In genomic region chr15:91788338-91788737, GRCm38 (mm10) we compare ENCODE assay signal across 29 mouse cellular contexts. TPM values are rescaled to one million over a fixed set of nuclear protein-coding genes. Genes with fewer than 3 reads are reported as not detected.
A peak's percentile ranks its signal among the peaks of the same experiment; 100 is the strongest.
DNase-seq lines count a peak whose midpoint lies in the region; ATAC-seq and TF ChIP-seq lines count a peak whose summit lies in the region.
"Had no signal": no experiment of that assay in that cellular context is flagged by ENCODE, and none has a peak within 500 bp of the region (broad histone marks: within the 10 kb centered on the region; RNA-seq: fewer than 3 reads in every experiment).

No protein-coding gene starts in this region.

- H3K4me2 ChIP-seq in limb, embryonic 11.5 days (ENCODE audit: low read depth, severe bottlenecking): no peak overlapping the region
- H3K4me2 ChIP-seq in limb, embryonic 14.5 days (replicated peaks; ENCODE audit: low read depth, low read length, severe bottlenecking): peak overlapping the region; percentile 24; the same call in 1 of the 2 replicates
- H3K4me2 ChIP-seq in kidney, embryonic 16.5 days (replicated peaks; ENCODE audit: low read depth, low read length): no peak overlapping the region
- H3K4me2 ChIP-seq: embryonic facial prominence, embryonic 12.5 days; embryonic facial prominence, embryonic 15.5 days; heart, embryonic 13.5 days; hindbrain, embryonic 12.5 days; hindbrain, embryonic 15.5 days had no signal

- peak; percentile 14 for DNase-seq in embryo, embryonic 11 days
- no peak for DNase-seq in embryo, embryonic 9.5 days (ENCODE audit: extremely low spot score)
- peak; percentile 51 for DNase-seq in limb, embryonic 11.5 days (ENCODE audit: low spot score)
- DNase-seq in limb, embryonic 14.5 days (ENCODE audit: low spot score): peak; percentile 10
- no peak for DNase-seq in kidney, adult 2 months
- DNase-seq: adrenal gland, adult 8-10 months; adrenal gland, postnatal 25 days; cerebellum, adult 11-12 months; cerebellum, adult 8-10 months; cerebellum, postnatal 10 days; cerebellum, postnatal 36 days; forebrain, postnatal 0 days; gastrocnemius, postnatal 10 days; gastrocnemius, postnatal 36 days; heart, adult 2 months; heart, postnatal 14 days had no signal

- no peaks in the 10 kb centered on the region for H3K4me1 ChIP-seq in limb, embryonic 11.5 days (ENCODE audit: control insufficient read depth, insufficient read depth, low read length)
- peaks cover 3% of the 10 kb centered on the region; the same call in 1 of the 2 replicates for H3K4me1 ChIP-seq in limb, embryonic 14.5 days (ENCODE audit: control insufficient read depth, insufficient read depth, low read length)
- H3K4me1 ChIP-seq in kidney, embryonic 16.5 days (ENCODE audit: insufficient read depth, low read length): no peaks in the 10 kb centered on the region
- no peaks in the 10 kb centered on the region for H3K4me1 ChIP-seq in kidney, adult 2 months (ENCODE audit: control insufficient read depth, insufficient read depth, low read length)
- H3K4me1 ChIP-seq: embryonic facial prominence, embryonic 12.5 days; embryonic facial prominence, embryonic 15.5 days; heart, embryonic 10.5 days; hindbrain, embryonic 12.5 days; hindbrain, embryonic 15.5 days had no signal

- WGBS in limb, embryonic 11.5 days: 20% methylated on average over 11 of the region's 11 CpGs
- WGBS in limb, embryonic 14.5 days: 25% methylated on average over 10 of the region's 11 CpGs
- WGBS in kidney, embryonic 16.5 days: 87% methylated on average over 11 of the region's 11 CpGs
- 94% methylated on average over 11 of the region's 11 CpGs for WGBS in kidney, adult 2 months

- no peak overlapping the region for H3K9ac ChIP-seq in limb, embryonic 11.5 days (ENCODE audit: low read length)
- no peak overlapping the region for H3K9ac ChIP-seq in limb, embryonic 14.5 days (ENCODE audit: low read depth, low read length, severe bottlenecking)
- no peak overlapping the region for H3K9ac ChIP-seq in kidney, embryonic 16.5 days (replicated peaks; ENCODE audit: low read length)
- H3K9ac ChIP-seq: embryonic facial prominence, embryonic 12.5 days; embryonic facial prominence, embryonic 15.5 days; forebrain, postnatal 0 days; heart, embryonic 13.5 days; hindbrain, embryonic 12.5 days; hindbrain, embryonic 15.5 days had no signal

- peak; percentile 68; the same call in 1 of the 2 replicates for ATAC-seq in limb, embryonic 11.5 days (ENCODE audit: insufficient number of reproducible peaks, low FRiP score, low TSS enrichment, low read depth)
- no peak for ATAC-seq in limb, embryonic 14.5 days (ENCODE audit: low FRiP score, low read depth)
- ATAC-seq in kidney, embryonic 16.5 days (ENCODE audit: low FRiP score, low TSS enrichment): no peak
- ATAC-seq: activated CD4-positive, CD25-positive, alpha-beta regulatory T cell, adult 4 months; forebrain, embryonic 14.5 days; forebrain, postnatal 0 days had no signal

- H3K27ac ChIP-seq in limb, embryonic 11.5 days (replicated peaks; ENCODE audit: low read depth, low read length): no peak overlapping the region
- H3K27ac ChIP-seq in limb, embryonic 14.5 days (replicated peaks; ENCODE audit: low read depth, low read length): no peak overlapping the region
- H3K27ac ChIP-seq in kidney, embryonic 16.5 days (ENCODE audit: low read length): no peak overlapping the region
- H3K27ac ChIP-seq in kidney, adult 2 months (ENCODE audit: insufficient read depth, low read depth, low read length): no peak overlapping the region
- H3K27ac ChIP-seq: embryonic facial prominence, embryonic 12.5 days; embryonic facial prominence, embryonic 15.5 days; heart, adult 2 months; heart, embryonic 10.5 days; heart, embryonic 13.5 days; hindbrain, embryonic 12.5 days; hindbrain, embryonic 15.5 days had no signal

- H3K36me3 ChIP-seq in limb, embryonic 11.5 days (ENCODE audit: control insufficient read depth, insufficient read depth, low read length): no peaks in the 10 kb centered on the region
- no peaks in the 10 kb centered on the region for H3K36me3 ChIP-seq in limb, embryonic 14.5 days (ENCODE audit: control insufficient read depth, insufficient read depth, low read length)
- no peaks in the 10 kb centered on the region for H3K36me3 ChIP-seq in kidney, embryonic 16.5 days (ENCODE audit: insufficient read depth, low read length)
- H3K36me3 ChIP-seq in kidney, adult 2 months (ENCODE audit: control insufficient read depth, insufficient read depth, low read length): peaks cover 11% of the 10 kb centered on the region
- H3K36me3 ChIP-seq: embryonic facial prominence, embryonic 12.5 days; heart, embryonic 10.5 days; hindbrain, embryonic 12.5 days; hindbrain, embryonic 15.5 days had no signal

- no peak overlapping the region for H3K4me3 ChIP-seq in limb, embryonic 11.5 days (ENCODE audit: low read depth, low read length)
- H3K4me3 ChIP-seq in limb, embryonic 14.5 days (replicated peaks; ENCODE audit: low read length): no peak overlapping the region
- H3K4me3 ChIP-seq in kidney, embryonic 16.5 days (ENCODE audit: low read length): no peak overlapping the region
- H3K4me3 ChIP-seq in kidney, adult 2 months (ENCODE audit: insufficient read depth, low read depth, low read length): no peak overlapping the region
- H3K4me3 ChIP-seq: embryonic facial prominence, embryonic 12.5 days; embryonic facial prominence, embryonic 15.5 days; heart, adult 2 months; heart, embryonic 10.5 days; heart, embryonic 13.5 days; hindbrain, embryonic 12.5 days; hindbrain, embryonic 15.5 days had no signal

- H3K27me3 ChIP-seq in limb, embryonic 11.5 days (ENCODE audit: control insufficient read depth, insufficient read depth, low read length): no peaks in the 10 kb centered on the region
- H3K27me3 ChIP-seq in limb, embryonic 14.5 days (ENCODE audit: control insufficient read depth, insufficient read depth, low read length): no peaks in the 10 kb centered on the region
- no peaks in the 10 kb centered on the region for H3K27me3 ChIP-seq in kidney, embryonic 16.5 days (ENCODE audit: insufficient read depth, low read length)
- no peaks in the 10 kb centered on the region for H3K27me3 ChIP-seq in kidney, adult 2 months (replicated peaks; ENCODE audit: control insufficient read depth, insufficient read depth, low read length)
- H3K27me3 ChIP-seq: embryonic facial prominence, embryonic 12.5 days; embryonic facial prominence, embryonic 15.5 days; heart, embryonic 13.5 days; hindbrain, embryonic 12.5 days; hindbrain, embryonic 15.5 days had no signal

- no peak for TF ChIP-seq CTCF in kidney, adult 2 months (conservative IDR thresholded peaks at IDR 0.05; ENCODE audit: insufficient read depth, insufficient read length, low read depth, low read length)

- no peaks in the 10 kb centered on the region for H3K9me3 ChIP-seq in limb, embryonic 11.5 days (ENCODE audit: control insufficient read depth, low read length)
- no peaks in the 10 kb centered on the region for H3K9me3 ChIP-seq in limb, embryonic 14.5 days (ENCODE audit: control insufficient read depth, low read length)
- no peaks in the 10 kb centered on the region for H3K9me3 ChIP-seq in kidney, embryonic 16.5 days (ENCODE audit: low read length)
- H3K9me3 ChIP-seq: embryonic facial prominence, embryonic 12.5 days; embryonic facial prominence, embryonic 15.5 days; heart, embryonic 13.5 days; hindbrain, embryonic 12.5 days; hindbrain, embryonic 15.5 days had no signal

- no peak for TF ChIP-seq POLR2A in limb, embryonic 14.5 days (IDR thresholded peaks at IDR 0.05; ENCODE audit: borderline replicate concordance, extremely low read depth, insufficient read depth, insufficient read length)
- no peak for TF ChIP-seq POLR2A in kidney, adult 2 months (IDR thresholded peaks at IDR 0.05; ENCODE audit: low read depth, low read length)

RNA-seq across cellular contexts. Expression of gene Smgc, which starts 49.7 kb away (rescaled TPM):
- polyA plus RNA-seq in limb, embryonic 11.5 days (2014; fragmentation: Nextera tagmentation; extraction: Ambion mirVana): not detected in 2 replicates
- polyA plus RNA-seq in limb, embryonic 14.5 days (2012; rRNA removed): not detected in 2 replicates
- not detected in 2 replicates for polyA plus RNA-seq in limb, embryonic 14.5 days (2014; fragmentation: Nextera tagmentation; extraction: Ambion mirVana)
- polyA plus RNA-seq in kidney, embryonic 16.5 days (2015; fragmentation: Nextera tagmentation; extraction: Ambion mirVana): not detected in 2 replicates
- not detected in 2 replicates for polyA plus RNA-seq in kidney, adult 2 months (2012; rRNA removed)
- polyA plus RNA-seq: activated CD4-positive, CD25-positive, alpha-beta regulatory T cell, adult 4 months; brain, embryonic 14.5 days; cortical plate, adult 2 months; embryonic facial prominence, embryonic 15.5 days; forebrain, embryonic 11.5 days; forebrain, embryonic 14.5 days; forebrain, postnatal 0 days; heart, adult 2 months; heart, embryonic 10.5 days; heart, embryonic 13.5 days; heart, embryonic 16.5 days; hindbrain, embryonic 15.5 days had no signal

Comparison
In these comparisons a context has a peak if more than half of its experiments do, and no peak if none do; other contexts are left out.
1. DNase-seq: peak in embryo, embryonic 11 days (single experiment), limb, embryonic 11.5 days (single experiment) and limb, embryonic 14.5 days (single experiment); none in embryo, embryonic 9.5 days (single experiment) and kidney, adult 2 months (single experiment).